Mouse (Mus musculus) spleen, adult 2 months (tissue): ENCODE data around the gene Efna4.

Source experiments
- CTCF ChIP-seq: fragments of 200-500 bp; IDR thresholded peaks from 2 replicates; pipeline ENCODE4 v1.5.1; 2011; ENCODE audit warnings: mild to moderate bottlenecking, inconsistent platforms; ENCODE audit not compliant: insufficient read depth, insufficient read length, insufficient replicate concordance; ENCODE audit errors: extremely low read depth
- POLR2A ChIP-seq: fragments of 200-500 bp; IDR thresholded peaks from 2 replicates; pipeline ENCODE4 v1.6.1; 2011; ENCODE audit warnings: low read depth, low read length, inconsistent platforms

- TF ChIP-seq CTCF (no peak), POLR2A (no peak)
These were observed 37.3 kb downstream of the Efna4 start for GRCm38 (mm10) chr3:89300514-89300913.
